Mouse (Mus musculus) thymus, postnatal 10 days (tissue): Measurements from ENCODE around the gene Cactin.

Experiments
- DNase-seq, 2 experiments: peaks; one replicate each; pipeline ENCODE4 v3.0.0; 2021; ENCODE audit warnings: low spot score in 2 of 2

Cactin gene

DNA sequence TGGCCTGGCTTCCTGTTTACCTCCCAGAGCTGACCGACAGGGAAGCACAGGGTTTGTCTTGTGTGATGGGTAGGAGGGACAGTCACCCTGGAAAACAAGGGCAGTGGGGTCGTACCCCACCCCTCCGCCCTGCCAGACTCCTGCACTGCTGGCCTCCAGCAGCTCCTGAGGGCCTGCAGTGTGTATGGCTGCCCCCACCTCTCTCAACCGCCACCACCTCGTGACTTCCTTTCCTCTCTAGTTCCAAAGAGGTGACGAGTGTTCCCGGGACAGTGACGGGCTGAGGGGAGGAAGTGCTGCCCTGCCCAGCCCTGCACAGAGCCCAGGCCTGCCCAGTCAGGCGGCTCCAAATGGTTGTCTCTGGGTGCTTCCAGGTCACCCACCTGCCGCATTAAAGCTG, 23.1 kb upstream of the Cactin start:
- DNase-seq: peak; percentile 66 to 70

DNA sequence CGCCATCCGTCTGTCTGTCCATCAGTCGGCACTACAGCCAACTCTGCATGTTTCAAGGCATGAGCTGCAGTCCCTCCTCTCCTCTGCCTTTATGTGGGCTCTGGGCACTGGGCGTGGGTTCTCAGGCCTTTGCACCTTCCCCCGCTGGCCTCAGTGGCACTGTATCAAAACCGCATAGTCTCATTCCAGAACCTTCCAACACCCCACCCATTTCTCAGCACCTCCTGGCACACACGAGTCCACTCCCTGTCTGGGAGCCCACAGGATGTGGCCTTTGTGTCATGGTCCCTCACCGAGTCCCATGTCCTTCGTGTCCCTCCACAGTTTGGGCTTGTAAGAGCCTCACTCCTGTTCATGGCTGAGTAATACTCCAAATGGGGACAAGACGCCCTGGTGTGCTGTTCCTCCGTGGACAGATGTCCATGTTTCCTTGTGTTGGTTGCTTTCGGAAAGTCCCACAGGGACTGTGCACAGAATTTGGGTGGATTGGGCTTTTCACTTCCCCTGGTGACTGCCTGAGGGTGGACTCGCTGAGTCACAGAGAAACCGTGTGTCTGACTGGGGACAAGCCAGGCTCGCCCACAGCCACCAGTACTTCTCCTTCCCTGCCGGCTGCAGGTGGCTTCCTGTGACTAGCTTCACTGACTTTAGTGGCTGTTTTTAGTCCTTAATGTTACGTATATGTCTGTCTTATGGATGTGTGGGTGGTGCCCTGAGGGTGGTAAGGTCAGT, 22.4 kb upstream of the Cactin start:
- DNase-seq: peak; percentile 51 to 58

DNA sequence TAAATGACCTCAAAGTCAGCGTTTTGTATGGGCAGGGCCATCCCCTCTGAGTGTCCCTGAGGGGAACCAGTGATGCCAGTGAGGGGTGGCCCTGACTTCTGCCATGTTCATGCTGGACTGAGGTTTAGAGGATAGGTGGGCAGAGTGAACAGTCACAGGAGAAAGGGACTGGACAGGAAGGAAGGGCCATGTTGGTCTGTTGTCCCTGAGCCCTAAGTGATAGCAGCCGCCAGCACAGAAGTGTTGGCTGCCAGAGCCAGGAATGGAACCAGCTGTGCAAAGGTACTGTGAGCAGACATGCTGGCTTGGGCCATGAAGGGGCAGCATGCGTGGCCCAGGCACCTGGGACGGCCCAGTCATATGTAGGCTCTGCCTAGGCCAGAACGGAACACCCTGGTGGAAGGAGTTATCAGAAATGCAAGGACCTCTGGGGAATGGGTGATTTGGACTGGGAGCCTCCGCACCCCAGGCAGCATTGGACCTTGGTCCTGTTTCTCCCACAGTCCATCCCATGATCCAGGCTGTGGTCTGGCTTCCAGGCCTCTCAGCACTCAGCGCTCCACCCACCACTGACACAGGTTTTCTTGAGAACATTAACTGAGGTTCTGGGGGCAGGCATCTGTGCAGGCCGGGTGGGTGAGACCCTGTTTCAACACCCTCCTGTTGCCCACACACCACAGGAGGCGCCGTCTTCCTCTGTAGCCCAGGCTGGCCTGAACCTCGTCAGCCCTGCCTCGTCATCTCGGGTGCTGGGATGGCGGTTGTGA, 21.1 kb upstream of the Cactin start:
- no peak for DNase-seq

DNA sequence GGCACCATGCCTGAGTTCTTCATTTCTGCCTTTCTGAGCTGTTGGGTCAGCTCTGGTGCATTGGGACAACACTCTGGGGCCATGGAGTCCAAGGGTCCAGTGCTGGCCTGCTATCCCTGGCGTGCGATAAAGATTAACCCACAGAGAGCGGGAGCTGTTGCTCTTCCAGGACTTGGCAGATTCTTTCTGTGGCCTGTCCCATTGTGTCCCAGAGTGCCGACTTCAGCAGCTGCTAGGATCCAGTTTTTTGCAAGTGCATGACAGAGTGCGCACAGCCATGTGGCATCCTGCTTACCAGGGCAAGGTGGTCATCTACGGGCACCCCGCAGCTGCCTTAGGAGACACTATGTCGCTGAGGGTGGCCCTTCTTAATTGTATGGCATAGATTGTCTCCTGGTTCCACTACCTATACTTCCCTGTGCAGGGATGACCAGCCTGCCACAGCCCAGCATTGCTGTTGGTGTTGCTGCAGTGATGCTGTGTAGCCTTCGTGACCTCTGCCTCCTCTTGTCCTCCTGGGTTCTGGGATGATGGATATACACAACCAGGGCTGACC, 20.5 kb upstream of the Cactin start:
- DNase-seq: no peak

DNA sequence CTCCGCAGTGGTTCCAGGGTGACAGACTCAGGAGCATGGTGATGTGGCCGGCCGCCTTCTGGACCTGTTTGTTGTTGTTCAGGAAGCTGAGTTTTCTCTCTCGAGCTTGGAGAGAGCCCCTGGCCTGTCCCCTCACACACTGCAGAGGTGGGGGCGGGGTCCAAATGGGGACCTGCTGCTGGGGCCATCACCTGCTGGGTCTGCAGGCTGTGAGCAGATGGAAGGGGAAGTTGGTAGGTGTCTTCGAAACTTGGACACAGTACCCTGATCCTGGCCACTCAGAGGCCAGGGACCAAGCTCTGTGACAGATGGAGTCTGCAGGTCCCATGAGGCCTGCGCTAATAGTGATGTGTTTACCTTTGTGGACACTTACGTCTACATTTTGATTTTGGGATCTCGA, 19.6 kb upstream of the Cactin start:
- DNase-seq: no peak

DNA sequence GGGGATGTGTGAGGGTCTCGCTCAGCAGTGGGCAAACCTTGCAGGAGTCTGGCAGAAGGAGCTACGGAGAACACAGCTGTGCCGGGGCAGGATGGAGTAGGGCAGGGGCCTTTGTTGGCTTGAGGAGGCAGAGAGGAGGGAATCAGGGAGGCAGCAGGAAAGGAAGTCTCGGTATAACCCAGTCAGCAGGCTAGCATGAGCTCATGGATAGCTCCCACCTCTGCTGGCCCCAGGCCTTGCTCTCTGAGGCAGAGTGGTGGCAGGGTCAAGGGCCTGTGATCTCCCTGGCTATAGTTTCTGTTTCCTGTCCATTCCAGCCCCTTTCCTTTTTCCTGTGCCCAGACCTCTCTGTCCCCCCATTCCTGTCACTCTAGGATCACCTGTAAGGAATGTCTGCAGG, 18.6 kb upstream of the Cactin start:
- no peak for DNase-seq

DNA sequence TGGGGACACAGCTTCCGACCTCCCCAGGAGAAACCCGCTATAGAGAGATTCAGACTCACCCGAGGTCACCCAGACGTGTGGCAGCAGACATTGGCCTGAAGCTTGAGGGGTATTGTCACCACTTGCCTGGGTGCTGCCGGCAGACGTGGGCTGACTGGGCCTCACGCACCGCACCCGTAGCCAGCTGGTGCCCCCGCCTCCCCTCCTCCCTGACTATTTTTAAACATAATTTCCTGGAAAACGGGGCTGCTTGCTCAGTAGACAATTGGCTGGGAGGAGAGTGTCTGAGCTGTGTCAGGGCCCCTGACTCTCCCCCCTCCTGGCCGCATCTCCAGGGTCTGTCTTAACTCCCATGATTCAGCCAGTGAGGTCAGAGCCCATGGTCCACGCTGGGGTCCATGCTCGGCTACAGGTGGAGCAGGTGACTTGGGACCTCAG, 18.1 kb upstream of the Cactin start:
- DNase-seq: no peak

DNA sequence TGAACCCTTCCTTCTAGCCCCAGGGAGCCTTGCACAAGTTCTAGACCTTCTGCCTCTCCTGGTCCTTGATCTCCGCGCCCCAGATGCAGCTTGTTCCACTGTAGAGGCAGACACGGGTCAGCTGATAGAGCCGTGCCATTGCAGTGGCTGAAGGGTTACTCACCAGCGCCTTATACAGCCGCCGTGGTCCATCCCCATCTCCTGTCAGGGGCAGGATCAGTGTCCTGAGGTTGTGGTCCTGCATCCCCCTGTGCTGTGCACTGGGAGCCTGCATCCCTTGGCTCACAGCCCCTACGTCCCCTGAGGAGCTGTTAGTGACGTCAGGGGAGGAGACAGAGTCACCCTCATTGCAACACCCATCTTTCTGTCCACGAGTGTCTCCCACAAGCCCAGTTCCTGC, 17.6 kb upstream of the Cactin start:
- DNase-seq: no peak

DNA sequence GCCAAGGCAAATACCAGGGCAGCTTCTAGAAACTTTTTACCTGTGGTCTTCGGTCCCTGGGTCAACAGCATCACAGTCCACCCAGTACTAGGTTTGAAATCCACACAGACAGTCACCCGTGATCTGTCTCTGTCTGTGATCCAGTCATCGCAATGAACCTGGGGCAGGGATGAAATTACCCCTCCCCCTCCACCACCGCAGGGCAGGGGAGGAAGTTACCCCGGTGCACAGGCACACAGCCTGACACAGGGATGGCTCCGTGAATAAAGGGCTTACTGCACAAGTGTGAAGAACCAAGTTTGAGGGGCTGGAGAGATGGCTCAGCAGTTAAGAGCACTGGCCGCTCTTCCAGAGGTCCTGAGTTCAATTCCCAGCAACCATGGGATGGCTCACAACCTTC, 17.1 kb upstream of the Cactin start:
- peak; percentile 52 to 68 for DNase-seq

DNA sequence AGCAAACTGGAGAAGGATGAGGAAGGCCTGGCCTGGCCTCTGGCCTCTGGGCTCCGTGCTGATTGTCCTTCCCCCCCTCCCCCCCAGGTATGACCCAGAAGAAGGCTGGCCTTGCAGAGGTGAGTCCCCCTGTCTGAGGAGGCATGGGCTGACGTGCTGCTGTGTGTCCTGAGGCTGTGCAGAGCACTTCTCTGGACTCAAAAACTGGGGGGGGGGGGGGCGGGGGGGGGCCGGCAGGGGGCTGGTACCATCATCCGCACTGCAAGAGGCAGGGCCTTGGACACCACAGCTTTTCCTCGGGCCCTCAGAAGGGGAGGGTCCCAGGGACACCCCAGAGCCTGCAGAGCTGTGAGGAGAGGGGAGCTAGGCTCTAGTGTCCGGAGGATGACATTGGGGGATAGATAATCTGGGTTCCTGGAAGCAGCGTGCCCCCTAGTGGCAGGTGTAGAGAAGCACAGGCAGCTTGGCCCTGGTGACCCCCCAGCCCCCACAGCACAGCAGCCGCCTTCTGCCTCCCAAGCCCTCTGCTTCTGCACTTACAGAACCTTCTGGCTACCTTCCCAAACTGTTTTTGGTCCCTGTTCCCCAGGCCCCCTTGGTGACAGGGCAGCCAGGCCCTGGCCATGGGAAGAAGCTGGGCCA, 16.2 kb upstream of the Cactin start:
- peak; percentile 37 to 75 for DNase-seq

DNA sequence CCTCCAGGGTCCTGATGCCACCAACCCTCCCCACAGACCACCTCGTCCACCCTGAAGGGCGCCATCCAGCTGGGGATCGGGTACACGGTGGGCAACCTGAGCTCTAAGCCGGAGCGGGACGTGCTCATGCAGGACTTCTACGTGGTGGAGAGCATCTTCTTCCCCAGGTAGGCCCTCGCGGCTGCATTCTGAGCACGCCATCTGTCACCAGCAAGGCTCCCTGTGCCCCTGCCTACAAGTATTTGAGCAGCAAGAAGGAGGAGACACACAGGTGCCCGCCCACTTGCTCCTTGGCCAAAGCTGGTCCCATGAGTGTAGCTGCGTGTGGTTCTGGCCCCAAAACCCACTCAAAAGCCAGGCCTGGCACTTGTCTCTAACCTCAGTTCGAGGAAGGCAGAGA, 15.2 kb upstream of the Cactin start:
- DNase-seq: no peak

DNA sequence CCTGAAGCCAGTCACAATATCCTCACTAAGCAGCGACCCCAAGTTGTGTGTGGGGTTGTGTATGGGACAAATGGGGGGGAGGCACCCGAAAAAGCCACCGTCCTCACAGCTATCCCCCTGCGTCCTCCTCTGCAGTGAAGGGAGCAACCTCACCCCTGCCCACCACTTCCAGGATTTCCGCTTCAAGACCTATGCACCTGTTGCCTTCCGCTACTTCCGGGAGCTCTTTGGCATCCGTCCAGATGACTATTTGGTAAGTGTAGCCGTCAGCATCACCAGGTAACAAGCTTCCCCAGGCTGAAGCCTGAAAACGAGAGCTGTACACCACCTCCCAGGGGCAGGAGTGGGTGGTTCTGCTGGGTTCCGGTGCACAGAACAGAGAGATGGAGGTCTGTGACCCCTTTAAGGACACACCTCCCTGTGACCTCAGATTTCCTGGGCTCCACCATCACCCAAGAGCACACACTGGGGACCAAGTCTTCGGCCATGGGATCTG, 14.7 kb upstream of the Cactin start:
- no peak for DNase-seq

DNA sequence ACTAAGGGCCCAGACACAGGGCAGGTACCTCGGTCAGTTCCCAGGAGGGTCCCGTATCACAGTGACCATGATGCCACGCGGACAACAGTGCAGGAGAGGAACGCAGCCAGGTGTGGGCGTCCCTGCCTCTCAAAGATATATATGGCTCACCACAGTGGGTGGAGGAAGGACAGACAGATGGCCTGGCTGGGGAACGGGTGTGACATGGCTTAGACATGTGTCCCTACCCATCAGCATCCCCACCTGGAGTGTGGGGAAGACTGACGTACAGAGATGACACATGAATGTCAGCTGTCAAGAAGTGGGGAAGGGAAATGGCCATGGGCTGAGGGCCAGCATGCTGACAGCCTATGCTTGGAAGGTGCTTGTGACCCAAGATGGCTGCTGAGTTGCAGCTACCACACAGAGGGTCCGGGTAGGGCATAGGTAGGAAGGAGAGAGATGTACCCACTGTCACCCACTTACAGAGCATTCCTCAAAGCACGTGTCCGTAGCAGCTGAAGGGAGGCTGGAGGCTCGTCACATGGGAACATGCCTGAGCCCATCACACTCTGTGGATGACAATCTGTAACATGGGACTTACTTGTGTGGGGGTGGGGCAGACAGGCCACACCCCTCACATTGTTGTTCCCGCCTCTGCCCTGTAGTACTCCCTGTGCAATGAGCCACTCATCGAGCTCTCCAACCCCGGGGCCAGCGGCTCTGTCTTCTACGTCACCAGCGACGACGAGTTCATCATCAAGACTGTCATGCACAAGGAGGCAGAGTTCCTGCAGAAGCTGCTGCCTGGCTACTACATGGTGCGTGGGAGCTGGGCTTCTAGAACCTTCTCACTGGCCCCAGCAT, 13.8 kb upstream of the Cactin start:
- DNase-seq: no peak

DNA sequence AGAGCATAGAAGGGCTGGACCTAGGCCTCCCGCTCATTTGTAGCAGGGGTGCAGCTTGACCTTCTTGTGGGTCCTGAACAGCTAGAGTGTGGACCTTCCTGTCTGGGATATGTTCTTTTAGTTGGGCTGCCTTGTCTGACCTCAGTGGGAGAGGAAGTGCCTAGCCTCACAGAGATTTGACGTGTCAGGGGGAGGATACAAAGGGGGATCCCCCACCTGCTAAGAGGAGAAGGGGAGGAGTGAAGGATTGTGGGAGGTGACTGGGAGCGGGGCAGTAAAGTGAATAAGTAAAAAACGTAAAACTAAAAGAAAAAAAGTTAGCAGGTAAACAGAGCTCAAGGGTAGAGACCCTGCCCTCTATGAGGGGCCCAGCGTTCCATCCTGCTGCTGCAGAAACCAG, 11.3 kb upstream of the Cactin start:
- no peak for DNase-seq

DNA sequence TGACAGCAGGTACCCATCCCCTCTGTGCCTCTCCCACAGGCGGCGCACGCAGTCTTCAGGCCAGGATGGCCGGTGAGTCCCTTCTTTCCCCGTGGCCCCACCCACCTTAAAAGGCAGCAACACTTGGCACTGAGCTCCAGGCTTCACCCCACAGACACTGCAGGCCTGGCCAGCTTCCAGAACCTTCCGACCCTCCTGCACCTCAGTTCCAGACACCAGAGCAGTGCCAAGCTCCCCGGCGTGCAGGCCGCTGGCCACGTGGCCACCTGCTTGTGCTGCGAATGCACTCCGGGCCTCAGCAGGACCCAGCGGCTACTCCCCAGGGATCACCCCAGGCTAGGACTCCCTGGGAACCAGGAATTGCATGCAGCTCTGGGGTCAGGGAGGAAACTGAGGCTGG, 7.3 kb upstream of the Cactin start:
- DNase-seq: no peak

DNA sequence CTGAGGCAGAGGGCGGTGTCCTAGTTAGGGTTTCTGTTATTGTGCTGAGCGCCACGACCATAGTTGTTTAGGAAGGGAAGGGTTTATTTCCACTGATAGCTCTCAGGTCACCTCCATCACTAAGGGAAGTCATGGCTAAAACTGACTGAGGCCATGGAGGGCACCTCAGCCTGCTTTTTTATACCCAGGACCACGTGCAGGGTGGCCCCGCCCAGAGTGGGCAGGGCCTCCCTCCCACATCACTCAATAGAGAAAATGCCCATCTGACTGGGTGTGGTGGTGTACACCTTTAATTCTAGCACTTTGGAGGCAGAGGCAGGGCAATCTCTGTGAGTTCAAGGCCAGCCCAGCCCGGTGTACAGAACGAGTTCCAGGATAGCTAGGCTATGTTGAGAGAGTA, 6.7 kb upstream of the Cactin start:
- DNase-seq: no peak

DNA sequence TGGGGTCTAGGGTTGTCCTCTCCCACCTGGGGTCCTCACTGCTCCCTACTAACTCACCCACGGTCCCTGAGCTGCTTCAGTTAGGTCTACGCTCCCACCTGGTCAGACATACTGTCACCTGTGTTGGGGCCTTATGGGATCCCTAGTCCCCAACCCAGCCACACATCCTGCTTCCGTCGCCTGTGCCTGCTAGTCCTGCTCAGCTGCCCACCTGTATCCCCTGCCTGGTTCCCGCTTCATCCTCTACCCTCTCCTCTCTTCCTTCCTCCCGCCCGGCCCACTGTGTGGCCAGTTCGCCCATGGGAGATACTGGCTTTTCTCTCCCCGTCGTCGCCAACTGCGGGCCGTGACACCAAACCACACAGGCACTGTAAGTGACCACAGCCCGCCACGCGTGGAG, 5.3 kb upstream of the Cactin start:
- DNase-seq: no peak

DNA sequence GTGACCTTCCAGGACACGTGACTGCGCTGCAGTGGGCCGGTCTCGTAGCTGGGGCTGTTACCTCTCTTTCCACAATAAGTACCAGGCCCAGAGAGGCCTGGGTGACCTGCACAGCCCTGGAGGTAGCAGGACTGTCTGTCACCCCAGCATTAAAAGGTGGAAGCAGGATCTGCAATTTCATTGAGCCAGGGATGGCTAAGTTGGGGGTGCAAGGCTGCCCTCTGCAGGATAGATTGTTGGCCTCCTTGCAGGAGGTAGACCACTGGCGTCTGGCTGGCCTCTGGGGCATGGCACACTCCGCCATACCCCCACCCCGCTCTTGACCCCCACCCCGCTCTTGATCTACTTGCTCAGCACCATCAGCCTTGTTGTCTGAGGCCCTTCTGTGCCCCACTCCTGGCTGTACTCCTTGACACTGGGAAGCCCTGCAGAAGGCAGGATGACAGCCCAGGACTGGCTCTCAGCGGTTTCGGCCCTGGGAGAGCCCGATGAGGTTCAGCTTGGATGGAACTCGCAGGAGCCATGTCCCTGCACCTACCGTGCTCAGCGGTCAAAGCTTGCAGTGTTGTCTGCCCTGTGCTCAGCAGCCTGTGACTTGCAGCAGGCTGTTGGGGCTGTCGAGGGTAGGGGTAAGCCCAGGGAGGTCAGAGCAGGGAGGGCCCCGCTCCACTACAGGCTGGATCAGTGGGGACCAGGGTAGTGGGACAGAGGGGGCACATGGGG, 4.4 kb upstream of the Cactin start:
- peak in 1 of 2 experiments; percentile 45 for DNase-seq

DNA sequence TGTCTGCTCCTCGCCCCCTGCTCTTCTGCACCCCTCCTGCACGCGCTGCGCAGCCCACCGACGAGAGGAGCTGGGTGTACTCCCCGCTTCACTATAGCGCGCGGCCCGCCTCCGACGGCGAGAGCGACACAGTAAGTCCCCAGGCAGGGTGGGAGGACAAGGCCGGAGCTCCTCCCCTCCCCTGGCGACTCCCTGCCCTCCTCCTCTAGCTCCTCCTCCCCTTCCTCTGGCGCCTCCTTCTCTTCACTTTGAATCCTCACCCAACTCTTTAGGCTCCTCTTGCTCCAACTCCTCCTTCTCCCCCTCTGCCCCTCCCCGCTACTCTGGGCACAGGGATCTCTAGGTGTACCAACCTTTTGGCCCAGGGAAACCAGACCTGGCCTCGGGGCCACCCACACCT, 3.6 kb upstream of the Cactin start:
- DNase-seq: no peak

DNA sequence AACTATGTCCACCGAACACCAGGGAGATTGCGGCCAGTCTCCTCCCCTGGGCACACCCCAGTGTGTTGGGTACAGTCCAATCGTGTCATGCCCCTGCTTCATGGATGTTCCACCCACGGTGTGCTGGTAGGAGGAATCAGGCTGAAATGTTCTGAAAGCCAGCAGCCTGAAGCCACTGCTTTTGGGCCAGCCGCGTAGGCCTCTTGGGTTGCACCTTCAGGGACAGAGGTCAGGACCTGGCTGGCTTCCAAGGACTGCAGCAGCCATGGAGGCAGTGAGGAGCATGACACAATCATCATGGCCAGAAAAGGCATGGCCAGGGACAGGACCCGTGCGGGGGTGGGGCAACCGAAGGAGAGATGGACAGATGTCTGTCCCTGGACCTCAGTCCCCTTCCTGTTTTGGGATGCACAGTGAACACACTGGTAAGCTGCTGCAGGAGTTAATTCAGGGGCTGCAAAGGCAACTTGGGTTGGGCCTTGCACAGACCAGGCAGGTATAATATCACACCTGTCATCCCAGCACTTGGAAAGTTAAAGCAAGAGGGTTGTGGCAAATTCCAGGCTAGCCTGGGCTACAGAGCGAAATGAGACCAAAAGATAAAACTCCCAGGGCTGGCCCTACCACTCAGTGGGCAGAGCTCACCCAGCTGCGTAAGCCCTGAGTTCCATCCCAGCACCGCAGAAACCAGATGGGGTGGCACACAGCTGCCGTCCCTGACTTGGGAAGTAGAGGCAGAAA, 2.1 kb upstream of the Cactin start:
- DNase-seq: no peak
